Mouse (Mus musculus): Measurements from ENCODE around the gene Borcs6. TPM values are rescaled to one million over a fixed set of nuclear protein-coding genes. Genes with fewer than 3 reads are reported as not detected.

Gene Borcs6
- total RNA-seq, 2 experiments from 2014 or later, result 16.7 to 19.3 TPM

DNA sequence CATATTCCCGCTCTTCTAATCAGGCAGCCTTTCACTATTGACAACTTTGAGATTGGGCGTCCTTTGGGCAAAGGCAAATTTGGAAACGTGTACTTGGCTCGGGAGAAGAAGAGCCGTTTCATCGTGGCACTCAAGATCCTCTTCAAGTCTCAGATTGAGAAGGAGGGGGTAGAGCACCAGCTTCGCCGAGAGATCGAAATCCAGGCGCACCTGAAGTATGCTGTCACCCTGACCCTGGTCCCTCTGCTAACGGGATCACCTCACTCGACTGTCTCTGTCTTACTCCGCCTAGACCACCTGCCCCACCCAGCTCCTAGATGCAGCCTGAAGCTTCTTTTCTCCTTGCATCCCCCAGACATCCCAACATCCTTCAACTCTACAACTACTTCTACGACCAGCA is 11.4 kb upstream of the Borcs6 start:
- no peak for DNase-seq

DNA sequence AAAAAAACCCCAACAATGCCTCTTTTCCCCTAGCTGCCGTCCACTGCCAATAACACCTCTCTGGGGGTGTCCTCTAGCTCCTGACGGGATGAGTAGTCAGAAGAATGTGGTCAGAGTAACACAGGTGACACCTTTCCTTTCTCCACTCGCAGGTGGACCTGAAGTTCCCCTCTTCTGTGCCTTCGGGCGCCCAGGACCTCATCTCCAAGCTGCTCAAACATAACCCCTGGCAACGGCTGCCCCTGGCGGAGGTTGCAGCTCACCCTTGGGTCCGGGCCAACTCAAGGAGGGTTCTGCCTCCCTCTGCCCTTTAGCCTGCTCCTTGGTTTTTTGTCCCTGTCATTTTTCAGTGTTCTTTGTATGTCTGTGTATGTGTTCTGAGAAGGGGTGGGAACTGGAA is 8.8 kb upstream of the Borcs6 start:
- DNase-seq, result no peak

DNA sequence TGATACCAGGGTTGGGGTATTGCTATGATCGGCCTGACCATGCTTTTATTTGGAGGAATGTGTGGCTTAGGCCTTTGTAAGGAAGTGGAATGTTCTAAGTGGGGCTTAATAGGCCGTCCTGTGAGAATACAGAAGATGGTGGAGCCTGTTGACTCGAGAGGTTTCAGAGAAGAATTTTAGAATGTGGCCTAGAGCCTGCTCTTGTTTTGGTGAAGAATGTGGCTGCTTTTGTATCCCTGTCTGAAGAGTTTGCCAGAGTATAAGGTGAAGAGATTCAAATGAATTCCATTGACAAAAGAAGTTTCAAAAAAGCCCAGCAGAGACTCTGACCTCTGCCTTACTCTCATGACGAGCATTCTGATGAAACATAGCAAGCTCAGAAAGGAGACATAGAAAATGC is 7.7 kb upstream of the Borcs6 start:
- DNase-seq, result no peak

DNA sequence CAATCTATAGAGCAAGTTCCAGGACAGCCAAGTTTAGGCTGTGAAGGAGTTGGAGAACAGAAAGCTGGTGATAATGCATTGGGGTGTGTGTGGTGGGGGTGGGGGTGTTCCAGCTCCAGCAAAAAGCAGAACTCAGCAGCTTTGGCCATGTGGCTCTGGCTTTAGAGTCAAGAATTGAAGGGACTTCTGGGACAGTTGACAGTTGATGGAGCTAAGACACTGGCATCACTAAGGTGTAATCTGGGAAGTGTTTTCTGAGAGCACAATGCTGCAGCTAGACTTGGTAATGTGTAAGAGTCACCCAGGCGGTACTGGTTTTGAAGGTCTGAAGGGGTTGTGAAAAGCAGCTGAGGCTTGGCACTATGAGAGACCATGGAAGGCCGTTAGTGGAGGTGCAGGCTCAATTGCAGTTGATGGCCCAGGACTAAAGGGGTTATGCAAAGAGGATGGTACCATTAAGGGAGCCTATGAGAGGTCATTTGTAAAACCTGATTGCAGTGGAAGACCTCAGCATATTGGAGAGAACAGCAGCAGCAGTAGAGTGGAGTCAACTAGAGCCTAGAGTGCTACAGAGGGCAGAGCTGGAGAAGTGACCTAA is 6.6 kb upstream of the Borcs6 start:
- DNase-seq, result no peak

GRCm38 (mm10) chr11:69053848-69054247 is 5.7 kb upstream of the Borcs6 start:
- no peak for DNase-seq

GRCm38 (mm10) chr11:69058265-69058664 is 1.3 kb upstream of the Borcs6 start:
- DNase-seq, result no peak

GRCm38 (mm10) chr11:69058729-69059356 is 674 bp upstream of the Borcs6 start:
- no peak for DNase-seq

GRCm38 (mm10) chr11:69059975-69060411 is 476 bp downstream of the Borcs6 start:
- DNase-seq, result no peak

DNA sequence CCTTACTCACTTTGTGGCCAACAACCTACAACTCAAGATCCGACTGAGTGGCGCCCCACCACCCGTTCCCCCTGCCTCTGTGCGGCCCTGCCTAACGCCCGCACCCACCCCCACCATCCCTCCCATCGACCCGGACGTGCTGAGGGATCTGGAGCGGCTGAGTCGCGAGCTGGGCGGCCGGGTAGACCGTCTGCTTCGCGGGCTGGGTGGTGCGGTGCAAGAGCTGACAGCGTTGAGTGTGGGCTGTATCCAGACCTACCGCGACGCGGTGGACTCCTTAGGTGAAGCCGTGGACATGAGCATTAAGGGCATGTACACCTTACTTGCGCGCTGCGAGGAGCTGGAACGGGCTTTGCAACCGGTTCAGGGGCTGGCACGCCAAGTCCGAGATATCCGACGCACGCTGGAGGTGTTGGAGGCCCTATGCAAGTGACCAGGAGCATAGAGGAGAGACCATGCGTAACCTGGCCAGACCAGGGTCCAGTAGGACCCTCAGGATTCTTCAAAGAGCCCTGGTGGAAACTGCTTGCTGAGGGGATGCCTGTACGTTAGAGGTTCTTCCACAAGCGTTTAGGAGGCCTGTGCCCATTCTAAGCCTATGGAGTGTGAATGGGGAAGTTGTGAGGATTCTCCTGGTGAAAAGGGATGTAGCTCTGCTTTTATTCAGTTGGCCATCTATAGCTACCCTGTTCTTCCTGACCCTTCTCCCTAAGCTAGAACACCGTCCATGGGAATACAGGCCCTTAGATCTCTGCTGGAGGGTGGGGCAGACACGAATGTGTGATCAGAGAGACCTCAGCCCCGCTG is 1.1 kb downstream of the Borcs6 start:
- DNase-seq, result peak; percentile 34 to 61

DNA sequence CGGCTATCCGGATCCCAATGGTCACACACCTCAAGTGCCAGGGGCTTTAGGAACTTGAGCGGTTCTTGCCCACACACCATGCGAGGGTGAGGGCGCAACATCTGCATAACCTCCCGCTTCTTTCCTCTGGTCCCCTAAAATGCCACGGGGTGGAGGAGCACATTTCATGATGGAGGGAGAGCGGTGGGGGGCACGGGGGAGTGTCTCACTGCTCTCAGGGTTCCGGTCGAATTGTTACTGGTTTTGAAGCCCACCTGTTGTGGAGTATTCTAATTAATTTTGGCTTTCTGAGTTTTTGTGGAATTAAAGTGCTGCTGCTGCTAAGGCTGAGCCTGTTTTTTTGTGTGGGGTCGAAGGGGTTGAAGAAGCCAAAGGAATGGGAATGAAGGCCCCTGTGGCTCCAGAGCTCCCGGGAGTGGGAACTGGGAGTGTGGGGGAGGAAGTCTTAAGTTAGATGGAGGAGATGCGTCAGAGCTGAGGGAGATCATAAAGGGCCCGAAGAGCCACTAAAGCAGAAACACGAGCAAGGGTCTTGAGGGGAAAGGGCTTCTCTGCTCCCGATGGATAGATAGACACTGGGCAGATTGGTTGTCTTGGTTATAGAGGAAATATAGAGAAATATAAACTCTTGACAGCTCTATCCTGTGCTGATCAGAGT is 1.9 kb downstream of the Borcs6 start:
- DNase-seq, result peak in 1 of 2 experiments; percentile 52

GRCm38 (mm10) chr11:69062194-69062760 is 2.8 kb downstream of the Borcs6 start:
- DNase-seq, result peak; percentile 80 to 92

GRCm38 (mm10) chr11:69062761-69063224 is 3.3 kb downstream of the Borcs6 start:
- peak; percentile 94 to 99 for DNase-seq

DNA sequence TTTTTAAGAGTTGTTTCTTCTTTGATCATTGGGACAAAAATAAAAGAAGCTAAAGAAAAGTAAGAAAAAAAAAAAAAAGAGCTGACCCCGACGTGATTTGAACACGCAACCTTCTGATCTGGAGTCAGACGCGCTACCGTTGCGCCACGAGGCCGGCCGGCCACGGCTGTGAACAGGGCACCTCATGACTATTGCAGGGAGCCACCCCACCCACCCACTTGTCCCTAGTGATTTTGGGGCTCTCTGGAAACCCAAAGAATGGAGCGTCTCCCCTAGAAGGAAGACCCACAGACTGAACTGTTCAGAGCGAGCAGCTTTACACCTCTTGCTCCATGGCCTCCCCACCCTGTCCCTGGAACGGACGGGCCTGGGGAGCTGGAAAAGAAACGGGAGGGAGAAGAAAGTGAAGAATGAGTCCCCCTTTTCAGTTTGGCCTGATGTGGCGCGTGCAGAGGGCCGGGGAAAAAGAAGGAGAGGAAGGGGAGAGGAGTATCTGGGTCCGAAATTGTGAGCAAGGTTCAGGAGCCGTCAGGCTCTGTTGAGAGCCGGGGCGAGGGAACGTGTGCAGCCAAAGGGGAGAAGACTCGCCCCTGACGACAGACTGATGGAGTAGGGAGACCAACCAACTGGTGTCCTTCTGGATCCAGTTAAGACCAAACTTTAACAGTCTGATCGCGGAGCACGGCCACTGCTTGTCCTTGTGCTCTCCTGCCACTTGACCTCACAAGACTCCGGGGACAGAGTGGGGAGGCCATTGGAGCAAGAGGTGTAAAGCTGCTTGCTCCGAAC is 4.1 kb downstream of the Borcs6 start:
- DNase-seq, result peak; percentile 75 to 91

DNA sequence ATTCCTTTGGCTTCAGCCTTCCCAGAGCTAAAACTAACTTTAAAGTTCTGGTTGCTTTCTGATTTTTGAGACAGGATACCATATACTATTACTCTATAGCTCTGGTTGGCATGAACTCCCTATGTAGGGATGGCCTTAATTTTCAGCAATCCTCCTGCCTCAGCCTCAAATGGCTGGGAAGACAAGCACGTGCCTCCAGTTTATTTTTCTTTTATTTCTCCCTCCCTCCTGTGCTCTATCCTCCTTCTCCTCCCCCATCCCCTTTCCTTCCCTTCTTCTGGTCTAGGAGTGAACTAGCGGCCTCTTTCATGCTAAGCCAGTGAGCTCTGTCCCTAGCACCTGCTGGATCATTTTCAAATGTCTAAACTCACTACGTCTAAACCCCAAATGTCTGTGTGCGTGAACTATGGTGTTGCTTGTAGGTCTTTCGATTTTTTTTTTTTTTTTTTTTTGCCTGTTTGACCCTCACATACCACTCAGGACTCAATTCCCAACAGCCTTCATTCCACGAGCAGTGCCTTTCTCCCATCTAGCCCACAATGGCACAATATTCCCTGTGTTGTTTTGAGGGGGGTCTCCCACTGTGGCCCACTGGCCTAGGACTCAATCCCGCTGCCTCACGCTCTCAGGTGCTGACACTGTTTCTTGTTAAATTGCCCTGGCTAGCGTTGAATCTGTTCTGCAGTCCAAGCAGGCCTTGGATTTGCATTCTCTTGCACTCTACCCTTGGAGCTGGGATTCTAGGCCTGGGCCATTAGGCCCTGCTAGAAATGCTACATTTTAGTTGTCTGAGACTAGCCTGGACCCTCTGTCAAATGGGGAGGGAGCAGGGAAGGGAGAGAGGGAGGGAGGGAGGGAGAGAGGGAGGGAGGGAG is 5.0 kb downstream of the Borcs6 start:
- DNase-seq, result no peak

- no peak for DNase-seq
Observed at GRCm38 (mm10) chr11:69065394-69065925, 5.9 kb downstream of the Borcs6 start.

DNA sequence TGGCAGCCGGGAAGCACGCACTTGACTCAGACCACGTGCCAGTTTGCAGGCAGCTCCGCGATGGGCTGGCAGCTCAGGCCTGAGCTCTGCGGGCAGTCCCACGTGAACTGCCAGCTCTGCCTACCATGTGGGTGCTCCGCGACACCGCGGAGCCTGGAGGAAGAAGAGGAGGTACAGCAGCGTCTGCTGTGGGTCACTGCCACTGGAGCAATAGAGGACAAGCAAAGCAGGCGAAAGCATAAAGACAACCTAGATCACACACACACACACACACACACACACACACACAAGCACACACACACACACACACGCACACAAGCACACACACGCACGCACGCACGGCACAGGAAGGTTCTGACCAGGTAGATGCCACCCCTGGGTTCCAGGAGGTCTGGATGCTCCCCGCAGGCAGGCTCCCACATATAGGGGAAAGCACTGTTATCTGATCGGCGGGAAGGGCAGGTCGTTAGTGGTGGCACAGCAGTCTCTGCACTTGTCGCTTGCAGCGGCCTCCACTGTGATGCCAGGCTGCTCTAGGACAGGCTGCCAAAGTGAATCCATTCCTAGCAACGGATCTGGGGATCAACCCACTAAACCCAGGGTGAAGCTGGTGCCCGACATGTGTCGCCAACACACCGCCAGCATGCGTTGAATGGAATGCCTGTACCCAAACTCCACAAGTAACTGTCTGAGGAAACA is 6.8 kb downstream of the Borcs6 start:
- DNase-seq, result peak; percentile 43 to 59

- DNase-seq, result peak; percentile 92 to 95
Observed at GRCm38 (mm10) chr11:69066956-69067355, 7.4 kb downstream of the Borcs6 start.

- DNase-seq, result peak; percentile 74 to 82
Observed at GRCm38 (mm10) chr11:69067601-69068000, 8.1 kb downstream of the Borcs6 start.

DNA sequence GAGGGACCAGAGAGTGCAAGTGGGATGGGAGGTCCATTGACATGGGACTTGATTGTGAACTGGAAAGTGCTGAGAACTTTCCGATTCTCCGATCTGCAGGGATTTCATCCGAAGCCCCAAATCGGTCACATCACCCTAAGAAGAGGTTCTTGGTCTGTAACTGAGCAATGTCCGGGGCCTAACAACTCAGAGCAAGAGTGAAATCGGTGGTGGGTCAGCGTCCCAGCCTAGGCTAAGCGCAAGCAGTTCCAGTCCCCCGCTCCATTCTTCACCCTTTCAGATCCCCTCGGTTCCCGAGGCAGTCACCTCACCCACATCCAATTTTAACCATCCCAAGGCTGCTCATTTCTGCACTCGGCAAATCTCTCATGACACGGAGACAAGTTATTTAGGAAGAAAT is 10.6 kb downstream of the Borcs6 start:
- no peak for DNase-seq
